8 mouse cellular contexts compared by ENCODE assay signal in the genomic region with DNA sequence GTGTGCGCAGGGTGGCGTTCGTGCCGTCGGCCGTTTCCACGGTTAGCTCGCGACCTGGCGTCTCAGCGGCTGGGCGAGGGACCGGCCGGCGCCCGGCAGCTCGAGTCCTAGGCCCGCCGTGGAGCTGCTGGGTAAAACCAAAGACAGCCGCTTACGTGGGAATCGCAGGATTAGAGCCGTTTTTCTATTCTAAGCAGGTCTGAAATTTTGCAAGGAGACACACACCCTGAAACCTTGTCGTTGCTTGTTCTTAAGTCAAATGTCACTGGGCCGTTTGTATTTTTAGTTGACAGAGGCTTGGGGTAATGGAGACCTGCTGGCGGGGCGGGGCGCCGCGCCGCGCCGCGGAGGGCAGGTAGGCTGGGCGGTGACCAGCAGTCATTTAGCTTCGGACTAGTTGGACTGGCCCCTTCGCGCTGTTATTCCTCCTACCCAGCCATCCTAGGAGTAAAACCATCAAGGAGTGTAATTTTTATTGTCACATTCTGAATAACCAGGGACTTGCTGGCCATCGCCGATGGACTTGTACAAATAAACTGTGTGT. TPM values are rescaled to one million over a fixed set of nuclear protein-coding genes. Genes with fewer than 3 reads are reported as not detected.
DNase-seq lines count a peak whose midpoint lies in the region; ATAC-seq and TF ChIP-seq lines count a peak whose summit lies in the region.

No protein-coding gene starts in this region.

- peak overlapping the region; percentile 87 for H3K4me3 ChIP-seq in left cerebral cortex, adult 2 months
- H3K4me3 ChIP-seq in embryonic facial prominence, embryonic 11.5 days (ENCODE audit: low read depth, low read length), result peak overlapping the region; percentile 94
- H3K4me3 ChIP-seq in intestine, embryonic 16.5 days (ENCODE audit: low read length), result peak overlapping the region; percentile 85

- H3K4me1 ChIP-seq in embryonic facial prominence, embryonic 11.5 days (ENCODE audit: control insufficient read depth, insufficient read depth, low read length), result no peaks in the 10 kb centered on the region; the same call in 1 of the 2 replicates
- H3K4me1 ChIP-seq in intestine, embryonic 16.5 days (ENCODE audit: control insufficient read depth, insufficient read depth, low read length), result peaks cover 12% of the 10 kb centered on the region

- no peak for DNase-seq in left cerebral cortex, adult 2 months (ENCODE audit: extremely low spot score in 1 of 2, low spot score in 2 of 2)
- DNase-seq in left cerebral cortex, adult 11 months (ENCODE audit: low spot score), result no peak
- DNase-seq in embryonic facial prominence, embryonic 11.5 days (ENCODE audit: low spot score), result no peak
- DNase-seq in lung, postnatal 10 days, result peak; percentile 23
- DNase-seq in gastrocnemius, postnatal 36 days, result no peak
- DNase-seq in frontal cortex, postnatal 10 days (ENCODE audit: low spot score in 2 of 2), result no peak
- no peak for DNase-seq in ovary, postnatal 14 days (ENCODE audit: low spot score)

- WGBS in embryonic facial prominence, embryonic 11.5 days, result 2% methylated on average over 40 of the region's 40 CpGs
- 1% methylated on average over 40 of the region's 40 CpGs for WGBS in intestine, embryonic 16.5 days

- TF ChIP-seq CTCF in left cerebral cortex, adult 2 months (IDR thresholded peaks at IDR 0.05), result no peak

- no peaks in the 10 kb centered on the region for H3K27me3 ChIP-seq in embryonic facial prominence, embryonic 11.5 days (ENCODE audit: control insufficient read depth, insufficient read depth, low read length)
- H3K27me3 ChIP-seq in intestine, embryonic 16.5 days (replicated peaks; ENCODE audit: control insufficient read depth, insufficient read depth, low read length), result no peaks in the 10 kb centered on the region

- peak overlapping the region; percentile 89 for H3K27ac ChIP-seq in left cerebral cortex, adult 2 months
- no peak overlapping the region for H3K27ac ChIP-seq in embryonic facial prominence, embryonic 11.5 days (replicated peaks; ENCODE audit: low read depth, low read length)
- peak overlapping the region; percentile 62 for H3K27ac ChIP-seq in intestine, embryonic 16.5 days (ENCODE audit: low read length)

- intact Hi-C loops in left cerebral cortex, adult 2 months (cut with DNase I), result loop anchor here (10.0 kb wide), 1 partner anchor 564 kb away; the partner anchor contains the start of genes Eif5b and Txndc9
- intact Hi-C loops in gastrocnemius, postnatal 36 days (cut with DNase I), result loop anchor here (10.0 kb wide), 1 partner anchor 434 kb away; the partner anchor contains the start of gene Tsga10

- no peaks in the 10 kb centered on the region; the same call in none of the 2 replicates for H3K36me3 ChIP-seq in embryonic facial prominence, embryonic 11.5 days (replicated peaks; ENCODE audit: control insufficient read depth, insufficient read depth, low read depth, low read length)
- peaks cover 9% of the 10 kb centered on the region for H3K36me3 ChIP-seq in intestine, embryonic 16.5 days (ENCODE audit: control insufficient read depth, insufficient read depth, low read length)

- H3K4me2 ChIP-seq in embryonic facial prominence, embryonic 11.5 days (ENCODE audit: low read depth, low read length), result peak overlapping the region; percentile 71
- peak overlapping the region; percentile 53 for H3K4me2 ChIP-seq in intestine, embryonic 16.5 days (ENCODE audit: low read depth, low read length)

- peak overlapping the region; percentile 90 for H3K9ac ChIP-seq in embryonic facial prominence, embryonic 11.5 days (replicated peaks; ENCODE audit: low read length)
- H3K9ac ChIP-seq in intestine, embryonic 16.5 days (ENCODE audit: low read depth, low read length), result peak overlapping the region; percentile 87

- no peak; the same call in 1 of the 2 replicates for ATAC-seq in embryonic facial prominence, embryonic 11.5 days (replicated peaks; ENCODE audit: insufficient number of reproducible peaks, low FRiP score, low TSS enrichment, low read depth)
- peak; percentile 71 for ATAC-seq in intestine, embryonic 16.5 days

- H3K9me3 ChIP-seq in embryonic facial prominence, embryonic 11.5 days (replicated peaks; ENCODE audit: control insufficient read depth, low read length), result no peaks in the 10 kb centered on the region
- H3K9me3 ChIP-seq in intestine, embryonic 16.5 days (ENCODE audit: control insufficient read depth, low read length), result no peaks in the 10 kb centered on the region

RNA-seq across cellular contexts. Expression of gene Unc50, which starts 0.4 kb away (rescaled TPM):
- total RNA-seq in left cerebral cortex, adult 2 months (2021), result 10 to 100 TPM; 55.5 to 59.7 TPM
- polyA plus RNA-seq in embryonic facial prominence, embryonic 11.5 days (2014; fragmentation: Nextera tagmentation; extraction: Ambion mirVana), result 122 and 127 TPM in 2 replicates
- polyA plus RNA-seq in intestine, embryonic 16.5 days (2015; fragmentation: Nextera tagmentation; extraction: Ambion mirVana), result 121 and 131 TPM in 2 replicates
- total RNA-seq in gastrocnemius, postnatal 36 days (2021), result 10 to 100 TPM; 12.1 to 12.5 TPM

RNA-seq across cellular contexts. Expression of gene Coa5, which starts 0.5 kb away (rescaled TPM):
- 10 to 100 TPM; 63.5 to 64.2 TPM for total RNA-seq in left cerebral cortex, adult 2 months (2021)
- polyA plus RNA-seq in embryonic facial prominence, embryonic 11.5 days (2014; fragmentation: Nextera tagmentation; extraction: Ambion mirVana), result 62.6 and 63.5 TPM in 2 replicates
- 63.8 and 65.9 TPM in 2 replicates for polyA plus RNA-seq in intestine, embryonic 16.5 days (2015; fragmentation: Nextera tagmentation; extraction: Ambion mirVana)
- total RNA-seq in gastrocnemius, postnatal 36 days (2021), result 10 to 100 TPM; 92.0 to 95.3 TPM

Comparison
In these comparisons a context has a peak if more than half of its experiments do, and no peak if none do; other contexts are left out.
1. RNA of gene Unc50, which starts 0.4 kb away (total RNA-seq): 55.5 to 59.7 TPM in left cerebral cortex, adult 2 months; 12.1 to 12.5 TPM in gastrocnemius, postnatal 36 days; every median in the first group is over 4 times any median in the second.
2. Peak in every context shown above with its lines, with median percentiles within 50 percentile points of each other: H3K4me3 ChIP-seq.